Mouse (Mus musculus) regulatory T cell (primary cell): Measurements from ENCODE around the gene Apon.
"Not testable (repeated sequence)": the region's sequence is repeated elsewhere in the genome, so short reads cannot be mapped to it uniquely, and the experiment has no call there.

Experiments
- in situ Hi-C: fragments of 300-600 bp; cut with MboI, MseI; formaldehyde crosslinking; loops from one replicate; pipeline ENCODE4 v1.15.1; 2025; ENCODE audit warnings: high pct_unique_total_duplicates

The Apon gene

GRCm38 (mm10) chr10:128253677-128254255, at the start of gene Apon:
Apon (plus strand) TSS chr10:128254096.
- in situ Hi-C loops: no loop called here

- in situ Hi-C loops: no loop called here
These were observed 49.0 kb upstream of the Apon start for GRCm38 (mm10) chr10:128204941-128205340.

GRCm38 (mm10) chr10:128208326-128208725, 45.6 kb upstream of the Apon start:
- in situ Hi-C loops: no loop called here

- in situ Hi-C loops: no loop called here
These were observed 44.4 kb upstream of the Apon start for GRCm38 (mm10) chr10:128209311-128210009.

GRCm38 (mm10) chr10:128210131-128210530, 43.8 kb upstream of the Apon start:
- in situ Hi-C loops: no loop called here

GRCm38 (mm10) chr10:128210954-128211353, 42.9 kb upstream of the Apon start:
- in situ Hi-C loops: no loop called here

GRCm38 (mm10) chr10:128211390-128212108, 42.3 kb upstream of the Apon start, which contains the start of gene Spryd4:
Spryd4 (minus strand) TSS chr10:128211807.
- in situ Hi-C loops: no loop called here

- in situ Hi-C loops: no loop called here
These were observed 41.7 kb upstream of the Apon start for GRCm38 (mm10) chr10:128212148-128212547.

- in situ Hi-C loops: no loop called here
These were observed 41.0 kb upstream of the Apon start for GRCm38 (mm10) chr10:128212871-128213323.

GRCm38 (mm10) chr10:128214112-128214511, 39.8 kb upstream of the Apon start:
- in situ Hi-C loops: not testable (repeated sequence)

- in situ Hi-C loops: no loop called here
These were observed 38.9 kb upstream of the Apon start for GRCm38 (mm10) chr10:128214981-128215380.

GRCm38 (mm10) chr10:128218387-128219117, 35.3 kb upstream of the Apon start:
- in situ Hi-C loops: no loop called here

GRCm38 (mm10) chr10:128221533-128222286, 32.2 kb upstream of the Apon start:
- in situ Hi-C loops: no loop called here

GRCm38 (mm10) chr10:128225064-128225463, 28.8 kb upstream of the Apon start:
- in situ Hi-C loops: no loop called here

- in situ Hi-C loops: no loop called here
These were observed 28.4 kb upstream of the Apon start, which contains the start of gene Mip for GRCm38 (mm10) chr10:128225538-128225937. Mip (plus strand) TSS chr10:128225838.

- in situ Hi-C loops: no loop called here
These were observed 26.3 kb upstream of the Apon start for GRCm38 (mm10) chr10:128227592-128227991.

- in situ Hi-C loops: no loop called here
These were observed 25.9 kb upstream of the Apon start for GRCm38 (mm10) chr10:128228009-128228408.

GRCm38 (mm10) chr10:128230582-128230981, 23.3 kb upstream of the Apon start:
- in situ Hi-C loops: no loop called here

GRCm38 (mm10) chr10:128231146-128231545, 22.8 kb upstream of the Apon start:
- in situ Hi-C loops: no loop called here

GRCm38 (mm10) chr10:128231697-128232419, 22.0 kb upstream of the Apon start, which contains the start of gene Timeless:
Timeless (plus strand) TSS chr10:128232065.
- in situ Hi-C loops: no loop called here
